Mouse (Mus musculus) hindbrain, embryonic 14.5 days (tissue): Measurements from ENCODE around the gene Zfp280b. TPM values are rescaled to one million over a fixed set of nuclear protein-coding genes. Genes with fewer than 3 reads are reported as not detected.

Source experiments
- ATAC-seq: fragments of 200-750 bp; cut with Nextera tagmentation; 2 replicates; pipeline ENCODE4 v1.8.0; 2017; ENCODE audit warnings: moderate number of reproducible peaks, mild to moderate bottlenecking, moderate TSS enrichment, moderate library complexity; ENCODE audit not compliant: low FRiP score
- DNase-seq: peaks from one replicate; pipeline ENCODE4 v3.0.0-alpha.2; 2015; ENCODE audit warnings: low spot score
- H3K27ac ChIP-seq: fragments of 300-500 bp; sonication (generic); 2 replicates; pipeline ENCODE4 v1.5.1; 2014; ENCODE audit warnings: mild to moderate bottlenecking, moderate library complexity
- H3K27me3 ChIP-seq: fragments of 300-500 bp; sonication (generic); 2 replicates; pipeline ENCODE4 v1.6.1; 2014; ENCODE audit warnings: mild to moderate bottlenecking, low read length, mixed read lengths; ENCODE audit not compliant: control insufficient read depth, insufficient read depth
- H3K36me3 ChIP-seq: fragments of 300-500 bp; sonication (generic); replicated peaks from 2 replicates; pipeline ENCODE4 v1.6.1; 2014; ENCODE audit not compliant: control insufficient read depth, insufficient read depth
- H3K4me1 ChIP-seq: fragments of 300-500 bp; sonication (generic); replicated peaks from 2 replicates; pipeline ENCODE4 v1.6.1; 2014; ENCODE audit warnings: antibody characterized with exemption, low read length, mixed read lengths; ENCODE audit not compliant: control insufficient read depth, insufficient read depth
- H3K4me2 ChIP-seq: fragments of 300-500 bp; sonication (generic); replicated peaks from 2 replicates; pipeline ENCODE4 v1.6.1; 2014; ENCODE audit warnings: mild to moderate bottlenecking, moderate library complexity
- H3K4me3 ChIP-seq: fragments of 300-500 bp; sonication (generic); replicated peaks from 2 replicates; pipeline ENCODE4 v1.5.1; 2014; ENCODE audit warnings: mild to moderate bottlenecking, low read length
- H3K9ac ChIP-seq: fragments of 300-500 bp; sonication (generic); 2 replicates; pipeline ENCODE4 v1.6.1; 2014
- H3K9me3 ChIP-seq: fragments of 300-500 bp; sonication (generic); 2 replicates; pipeline ENCODE4 v1.6.1; 2016; ENCODE audit warnings: low read length; ENCODE audit not compliant: control insufficient read depth
- WGBS: fragments of 180-500 bp; shearing (Covaris S2); extraction: QIAGEN DNeasy Blood & Tissue Kit; methylation state at CpG from one replicate; pipeline ENCODE4 v1.1.7; 2014; 5-methylcytosine and 5-hydroxymethylcytosine counted together
- polyA plus RNA-seq: library from polyadenylated mRNA; unstranded; fragments of >200 nt; fragmentation: Nextera tagmentation; extraction: Ambion mirVana; gene quantifications from 2 replicates; pipeline ENCODE4 v1.2.1, GENCODE M21; 2014

Gene Zfp280b
- polyA plus RNA-seq, 1 experiment from 2014 or later = 11.9 TPM

DNA sequence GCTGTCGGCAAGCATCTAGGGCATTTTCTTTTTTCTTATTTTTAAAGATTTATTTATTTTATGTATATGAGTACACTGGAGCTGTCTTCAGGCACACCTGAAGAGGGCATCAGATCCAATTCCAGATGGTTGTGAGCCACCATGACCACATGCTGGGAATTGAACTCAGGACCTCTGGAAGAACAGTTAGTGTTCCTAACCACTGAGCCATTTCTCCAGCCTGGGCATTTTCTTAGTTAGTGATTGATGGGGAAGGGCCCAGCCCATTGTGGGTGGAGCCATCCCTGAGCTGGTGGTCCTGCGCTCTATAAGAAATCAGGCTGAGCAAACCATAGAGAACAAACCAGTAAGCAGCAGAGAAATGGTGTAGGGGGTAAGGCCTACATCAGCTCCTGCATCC lies 29.2 kb upstream of the Zfp280b start:
- no peak for ATAC-seq
- 82% methylated on average over 2 of the region's 2 CpGs for WGBS
- H3K9ac ChIP-seq = no peak overlapping the region

DNA sequence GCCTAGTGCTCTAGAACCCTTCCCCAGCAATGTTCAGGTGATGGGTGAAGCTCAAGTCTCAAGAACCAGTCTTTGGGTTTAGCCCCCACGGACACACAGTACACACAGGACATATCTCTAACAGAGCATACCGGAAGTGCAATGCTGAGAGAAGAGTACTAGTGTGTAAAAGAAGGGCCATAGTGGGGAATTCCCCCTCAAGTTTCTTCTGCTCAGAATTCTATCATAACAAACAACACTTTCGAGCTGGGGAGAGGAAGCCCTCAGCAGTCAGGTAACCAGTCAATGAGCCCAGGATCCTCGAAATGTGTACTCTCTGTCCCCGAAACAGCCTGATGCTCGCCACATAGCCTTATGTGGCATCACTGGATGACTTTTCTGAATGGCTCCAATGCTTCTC lies 26.1 kb upstream of the Zfp280b start:
- Histone ChIP-seq H3K9ac (no peak overlapping the region), H3K4me1 (no peaks in the 10 kb centered on the region), H3K4me3 (no peak overlapping the region), H3K27ac (no peak overlapping the region), H3K36me3 (no peaks in the 10 kb centered on the region), H3K27me3 (no peaks in the 10 kb centered on the region), H3K9me3 (no peaks in the 10 kb centered on the region), H3K4me2 (no peak overlapping the region)
- WGBS = 89% methylated on average over 6 of the region's 6 CpGs
- DNase-seq = no peak
- ATAC-seq = no peak

More for the DNA sequence above, 29.2 kb upstream of the Zfp280b start:
- Histone ChIP-seq H3K27me3 (no peaks in the 10 kb centered on the region), H3K4me2 (no peak overlapping the region), H3K27ac (no peak overlapping the region), H3K9me3 (no peaks in the 10 kb centered on the region), H3K36me3 (no peaks in the 10 kb centered on the region), H3K4me1 (no peaks in the 10 kb centered on the region), H3K4me3 (no peak overlapping the region)
- DNase-seq = no peak

DNA sequence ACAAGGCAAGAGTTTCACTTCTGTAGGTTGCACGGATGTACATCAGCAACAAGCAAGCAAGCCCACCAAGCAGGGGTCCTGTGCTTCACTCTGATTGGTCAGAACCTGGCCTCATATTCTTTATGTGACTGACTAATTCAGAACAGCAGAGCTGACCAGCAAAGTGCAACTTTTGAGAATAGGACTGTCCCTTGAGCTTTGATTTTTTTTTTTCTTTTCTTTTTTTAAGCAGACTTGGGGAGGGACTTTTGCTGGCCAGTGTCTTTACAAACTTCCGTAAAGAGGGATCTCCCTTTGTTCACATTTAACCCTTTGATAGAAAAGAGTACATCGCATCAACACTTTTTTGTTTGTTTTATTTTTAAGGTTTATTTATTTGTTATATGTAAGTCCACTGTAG lies 22.6 kb upstream of the Zfp280b start:
- Histone ChIP-seq H3K4me3 (no peak overlapping the region), H3K4me2 (no peak overlapping the region), H3K36me3 (no peaks in the 10 kb centered on the region), H3K27me3 (no peaks in the 10 kb centered on the region), H3K9ac (no peak overlapping the region), H3K4me1 (no peaks in the 10 kb centered on the region), H3K9me3 (no peaks in the 10 kb centered on the region), H3K27ac (no peak overlapping the region)
- DNase-seq (no peak), ATAC-seq (no peak)
- WGBS = 82% methylated on average over 3 of the region's 3 CpGs

DNA sequence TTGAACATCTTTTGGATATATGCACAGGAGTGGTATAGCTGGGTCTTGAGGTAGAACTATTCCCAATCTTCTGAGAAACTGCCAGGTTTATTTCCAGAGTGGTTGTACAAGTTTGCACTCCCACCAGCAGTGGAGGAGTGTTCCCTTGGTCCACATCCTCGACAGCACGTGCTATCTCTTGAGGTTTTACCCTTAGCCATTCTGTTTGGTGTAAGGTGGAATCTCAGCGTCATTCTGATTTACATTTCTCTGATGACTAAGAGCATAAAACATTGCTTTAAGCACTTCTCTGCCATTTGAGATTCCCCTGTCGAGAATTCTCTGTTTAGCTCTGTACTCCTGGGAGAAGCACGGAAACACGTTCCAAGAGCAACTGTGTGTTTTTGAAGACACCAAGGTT lies 19.5 kb upstream of the Zfp280b start:
- no peak overlapping the region for H3K4me2 ChIP-seq
- no peaks in the 10 kb centered on the region for H3K36me3 ChIP-seq
- no peaks in the 10 kb centered on the region for H3K27me3 ChIP-seq
- H3K4me1 ChIP-seq = no peaks in the 10 kb centered on the region
- H3K9ac ChIP-seq = no peak overlapping the region
- no peak overlapping the region for H3K27ac ChIP-seq
- no peaks in the 10 kb centered on the region for H3K9me3 ChIP-seq
- DNase-seq (no peak), ATAC-seq (no peak)
- WGBS = 85% methylated on average over 6 of the region's 6 CpGs
- no peak overlapping the region for H3K4me3 ChIP-seq

GRCm38 (mm10) chr10:76016886-76017285 lies 15.6 kb upstream of the Zfp280b start:
- no peak for DNase-seq
- H3K27me3 ChIP-seq = no peaks in the 10 kb centered on the region

DNA sequence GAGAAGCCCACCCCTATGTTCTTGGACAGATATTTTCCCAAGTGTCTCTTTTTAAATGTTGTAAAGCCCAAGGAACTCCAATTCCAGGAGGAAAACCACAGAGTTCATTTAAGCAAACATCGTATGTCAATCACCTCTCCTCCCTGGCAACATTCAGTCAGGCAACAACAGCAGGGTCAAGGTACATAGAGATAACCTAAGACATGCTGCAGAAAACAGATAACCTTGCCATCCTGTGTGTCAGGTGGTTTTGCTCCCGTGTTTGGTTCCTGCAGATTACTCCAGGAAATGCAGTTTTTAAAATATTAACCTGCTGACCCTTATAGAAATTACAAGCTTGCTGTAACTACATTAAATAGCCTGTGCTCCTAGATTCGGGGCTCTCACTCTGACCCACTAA lies 10.7 kb upstream of the Zfp280b start:
- DNase-seq (no peak), ATAC-seq (no peak)
- Histone ChIP-seq H3K27ac (no peak overlapping the region), H3K9me3 (no peaks in the 10 kb centered on the region), H3K27me3 (no peaks in the 10 kb centered on the region), H3K9ac (no peak overlapping the region), H3K4me1 (no peaks in the 10 kb centered on the region), H3K4me3 (no peak overlapping the region), H3K36me3 (no peaks in the 10 kb centered on the region), H3K4me2 (no peak overlapping the region)
- 82% methylated on average over 3 of the region's 3 CpGs for WGBS

More at GRCm38 (mm10) chr10:76016886-76017285, 15.6 kb upstream of the Zfp280b start:
- 94% methylated on average over 3 of the region's 3 CpGs for WGBS
- ATAC-seq = no peak
- H3K9me3 ChIP-seq = no peaks in the 10 kb centered on the region
- H3K27ac ChIP-seq = no peak overlapping the region
- no peaks in the 10 kb centered on the region for H3K4me1 ChIP-seq
- no peak overlapping the region for H3K4me2 ChIP-seq
- no peak overlapping the region for H3K4me3 ChIP-seq
- H3K9ac ChIP-seq = no peak overlapping the region
- no peaks in the 10 kb centered on the region for H3K36me3 ChIP-seq

GRCm38 (mm10) chr10:76023921-76024320 lies 8.5 kb upstream of the Zfp280b start:
- 91% methylated on average over 6 of the region's 6 CpGs for WGBS
- H3K36me3 ChIP-seq = no peaks in the 10 kb centered on the region
- no peak overlapping the region for H3K27ac ChIP-seq
- H3K27me3 ChIP-seq = no peaks in the 10 kb centered on the region
- no peaks in the 10 kb centered on the region for H3K9me3 ChIP-seq
- ATAC-seq = no peak
- H3K9ac ChIP-seq = no peak overlapping the region
- H3K4me2 ChIP-seq = no peak overlapping the region
- H3K4me3 ChIP-seq = no peak overlapping the region
- H3K4me1 ChIP-seq = no peaks in the 10 kb centered on the region
- no peak for DNase-seq

DNA sequence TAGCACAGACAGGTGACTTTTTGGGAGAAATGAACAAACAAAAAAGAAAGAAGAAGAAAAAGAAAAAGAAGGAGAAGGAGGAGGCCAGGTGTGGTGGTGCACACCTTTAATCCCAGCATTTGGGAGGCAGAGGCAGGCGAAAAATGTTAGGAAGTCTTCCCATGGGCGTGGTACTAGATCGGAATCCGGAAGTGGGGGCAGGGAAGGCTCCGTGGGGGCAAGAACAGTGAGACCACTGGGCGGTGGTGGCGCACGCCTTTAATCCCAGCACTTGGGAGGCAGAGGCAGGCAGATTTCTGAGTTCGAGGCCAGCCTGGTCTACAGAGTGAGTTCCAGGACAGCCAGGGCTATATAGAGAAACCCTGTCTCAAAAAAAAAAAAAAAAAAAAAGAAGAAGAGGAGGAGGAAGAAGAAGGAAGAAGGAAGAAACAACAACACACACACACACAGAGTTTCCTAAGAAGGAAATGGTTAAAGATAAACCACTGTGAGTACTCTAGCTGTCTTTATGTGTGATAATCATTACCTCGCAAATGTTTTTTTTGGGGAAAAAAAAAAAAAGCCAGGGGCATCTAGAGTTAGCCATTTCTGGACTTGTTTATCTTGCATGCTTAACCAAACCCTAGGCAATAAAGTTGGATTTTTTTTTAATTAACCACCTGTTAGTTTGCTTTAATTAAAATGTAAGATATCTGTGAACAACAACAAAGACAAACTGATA lies 6.8 kb upstream of the Zfp280b start:
- H3K27ac ChIP-seq = no peak overlapping the region
- H3K9ac ChIP-seq = no peak overlapping the region
- 96% methylated on average over 9 of the region's 10 CpGs for WGBS
- H3K27me3 ChIP-seq = no peaks in the 10 kb centered on the region
- H3K36me3 ChIP-seq = no peaks in the 10 kb centered on the region
- H3K4me1 ChIP-seq = no peaks in the 10 kb centered on the region
- ATAC-seq (no peak), DNase-seq (no peak)
- no peak overlapping the region for H3K4me2 ChIP-seq
- no peaks in the 10 kb centered on the region for H3K9me3 ChIP-seq
- no peak overlapping the region for H3K4me3 ChIP-seq

DNA sequence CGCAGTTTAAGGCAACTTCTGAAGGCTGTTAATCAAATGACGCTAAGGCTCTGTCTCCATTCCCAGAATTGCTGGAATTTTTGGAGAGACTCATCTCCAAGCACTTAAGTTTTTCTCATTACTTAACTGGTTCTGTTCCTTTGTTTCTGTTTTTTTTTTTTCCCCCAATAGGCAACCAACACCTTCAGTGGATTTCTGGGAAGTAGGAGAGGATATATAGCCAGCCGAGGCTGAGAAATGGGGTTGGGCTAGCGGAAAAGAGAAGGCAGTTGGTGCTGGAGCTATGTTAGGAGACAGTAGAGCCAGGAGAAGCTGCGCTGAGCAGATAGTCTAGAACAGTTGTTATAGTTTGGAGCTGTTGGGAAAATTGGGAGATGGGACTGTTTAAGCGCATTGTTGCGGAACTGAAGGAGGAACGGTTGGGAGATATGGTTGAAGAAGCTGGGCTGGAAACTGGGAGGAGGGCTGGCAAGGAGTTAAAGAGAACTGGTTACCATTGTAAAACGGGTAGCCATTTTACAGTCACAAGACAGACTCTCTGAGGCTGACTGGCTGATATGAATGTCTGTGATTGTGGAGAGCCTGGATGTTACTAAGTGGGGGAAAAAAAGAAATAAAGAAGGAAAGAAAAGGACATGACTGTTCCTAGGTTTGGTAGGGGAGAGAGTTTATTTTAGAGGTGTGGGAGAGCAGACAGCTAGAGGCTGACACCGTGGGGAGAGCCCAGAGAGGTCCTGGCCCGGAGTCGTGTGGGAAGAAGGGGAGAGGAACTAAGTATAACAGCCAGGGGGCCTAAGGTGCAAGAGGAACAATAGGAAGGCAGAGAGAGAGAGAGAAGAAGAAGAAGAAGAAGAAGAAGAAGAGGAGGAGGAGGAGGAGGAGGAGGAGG lies 5.1 kb upstream of the Zfp280b start:
- WGBS = 66% methylated on average over 12 of the region's 12 CpGs
- no peak overlapping the region for H3K4me3 ChIP-seq
- DNase-seq = no peak

More for the DNA sequence above, 5.1 kb upstream of the Zfp280b start:
- no peaks in the 10 kb centered on the region for H3K4me1 ChIP-seq
- H3K27me3 ChIP-seq = no peaks in the 10 kb centered on the region
- H3K9me3 ChIP-seq = no peaks in the 10 kb centered on the region
- H3K27ac ChIP-seq = no peak overlapping the region
- H3K36me3 ChIP-seq = no peaks in the 10 kb centered on the region
- H3K9ac ChIP-seq = no peak overlapping the region
- H3K4me2 ChIP-seq = no peak overlapping the region
- ATAC-seq = no peak
